Mouse (Mus musculus): ENCODE measurements at regions not wholly inside any gene's neighbourhood (a gene's known extent, or its start where the extent isn't known, plus 50 kb on each side); places are given as distances from the start of the nearest gene placed in this dataset.

DNA sequence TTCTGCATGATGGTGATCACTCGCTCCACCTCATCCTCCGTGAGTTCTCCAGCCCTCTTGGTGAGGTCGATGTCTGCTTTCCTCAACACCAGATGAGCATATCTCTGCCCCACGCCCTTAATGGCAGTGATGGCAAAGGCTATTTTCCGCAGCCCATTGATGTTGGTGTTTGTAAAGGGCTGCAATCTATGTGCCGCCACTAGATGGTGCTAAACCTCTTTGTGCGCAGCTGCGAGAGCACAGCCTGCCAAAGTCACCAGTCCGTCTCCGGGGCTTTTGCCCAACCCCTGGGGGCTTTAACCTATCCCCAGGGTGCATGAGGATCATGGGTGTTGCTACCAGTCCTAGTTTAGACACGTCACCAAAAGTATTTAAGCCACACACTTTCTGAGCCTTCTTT lies 140.9 kb upstream of the Cts3 start:
- peak; percentile 43 to 47 for DNase-seq

DNA sequence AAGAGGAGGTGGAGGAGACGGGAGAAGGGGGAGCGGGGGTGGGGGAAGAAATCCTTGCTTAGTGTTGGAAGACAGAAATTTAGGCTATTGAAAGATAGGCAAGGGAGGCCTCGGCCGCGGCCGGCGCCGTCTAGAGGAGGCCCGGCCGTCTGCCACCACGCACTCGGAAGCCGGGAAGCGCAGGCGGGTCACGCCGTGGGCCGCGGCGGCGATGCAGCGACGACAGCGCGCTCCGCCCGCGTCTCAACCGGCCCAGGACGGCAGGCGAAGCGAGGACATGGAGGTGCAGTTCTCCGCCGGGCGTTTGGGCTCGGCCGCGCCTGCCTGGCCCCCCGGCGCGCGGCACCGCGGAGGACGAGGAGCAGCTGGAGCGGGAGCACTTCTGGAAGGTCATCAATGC lies 95.8 kb upstream of the Cts3 start:
- peak; percentile 1 to 2 for DNase-seq

Data from kidney, postnatal 4 days (tissue).